8 mouse cellular contexts compared by ENCODE assay signal in the genomic region with DNA sequence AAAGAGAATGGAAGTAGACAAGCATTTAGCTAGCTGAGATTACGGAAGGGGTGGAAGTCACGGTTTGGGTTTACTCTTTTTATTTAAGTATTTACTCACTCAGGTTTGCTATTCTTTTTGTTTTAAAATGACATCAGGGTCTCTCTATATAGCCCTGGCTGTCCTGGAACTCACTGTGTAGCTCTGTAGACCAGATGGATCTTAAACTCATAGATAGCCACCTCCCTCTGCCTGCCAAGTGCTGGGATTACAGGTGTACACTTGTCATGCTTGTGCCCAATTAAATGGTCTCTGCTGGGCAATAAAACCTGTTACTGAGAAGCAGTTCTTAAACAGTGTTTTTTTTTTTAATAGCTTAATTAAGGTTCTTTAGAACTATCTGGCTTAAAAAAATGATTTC. TPM values are rescaled to one million over a fixed set of nuclear protein-coding genes. Genes with fewer than 3 reads are reported as not detected.
DNase-seq lines count a peak whose midpoint lies in the region; ATAC-seq and TF ChIP-seq lines count a peak whose summit lies in the region.

No protein-coding gene starts in this region.

- no peak for DNase-seq in heart, adult 9 months (ENCODE audit: low spot score in 2 of 2)
- peak; percentile 42 for DNase-seq in adipocyte (ENCODE audit: low spot score)
- no peak for DNase-seq in forebrain, postnatal 0 days
- no peak for DNase-seq in left cerebral cortex, adult 9 months (ENCODE audit: low spot score in 2 of 2)

- ATAC-seq in heart, embryonic 14.5 days (ENCODE audit: insufficient number of reproducible peaks, insufficient read depth, low FRiP score, low read depth) = no peak
- ATAC-seq in forebrain, postnatal 0 days = no peak
- ATAC-seq in limb, embryonic 13.5 days (ENCODE audit: low FRiP score, low read depth) = no peak
- ATAC-seq in neural tube, embryonic 13.5 days (ENCODE audit: low read depth) = no peak
- ATAC-seq in inflammation-experienced regulatory T-cells, adult 6 months = no peak

- H3K27ac ChIP-seq in heart, embryonic 14.5 days (replicated peaks in 1 of 2; ENCODE audit: control insufficient read depth in 1 of 2, insufficient read depth in 1 of 2, low read depth in 2 of 2, low read length in 2 of 2) = no peak overlapping the region
- H3K27ac ChIP-seq in forebrain, postnatal 0 days (ENCODE audit: low read depth, low read length) = no peak overlapping the region
- no peak overlapping the region for H3K27ac ChIP-seq in limb, embryonic 13.5 days
- H3K27ac ChIP-seq in neural tube, embryonic 13.5 days (replicated peaks) = no peak overlapping the region; the same call in 1 of the 2 replicates

- peaks cover 2 to 33% of the 10 kb centered on the region in 2 experiments; a peak in 3 of 4 replicates for H3K4me1 ChIP-seq in heart, embryonic 14.5 days (ENCODE audit: control insufficient read depth in 2 of 2, insufficient read depth in 2 of 2, low read length in 2 of 2)
- H3K4me1 ChIP-seq in forebrain, postnatal 0 days (ENCODE audit: insufficient read depth) = peaks cover 15% of the 10 kb centered on the region
- H3K4me1 ChIP-seq in limb, embryonic 13.5 days = peaks cover 24% of the 10 kb centered on the region
- H3K4me1 ChIP-seq in neural tube, embryonic 13.5 days (replicated peaks) = peaks cover 45% of the 10 kb centered on the region

- peak overlapping the region; percentile 98 for H3K9ac ChIP-seq in heart, embryonic 14.5 days (ENCODE audit: low read length)
- peak overlapping the region; percentile 93; the same call in 1 of the 2 replicates for H3K9ac ChIP-seq in forebrain, postnatal 0 days
- peak overlapping the region; percentile 87 for H3K9ac ChIP-seq in limb, embryonic 13.5 days
- peak overlapping the region; percentile 98 for H3K9ac ChIP-seq in neural tube, embryonic 13.5 days

- H3K9me3 ChIP-seq in heart, embryonic 14.5 days (ENCODE audit: control insufficient read depth, low read length) = no peaks in the 10 kb centered on the region
- H3K9me3 ChIP-seq in forebrain, postnatal 0 days (ENCODE audit: low read length) = no peaks in the 10 kb centered on the region
- H3K9me3 ChIP-seq in limb, embryonic 13.5 days = no peaks in the 10 kb centered on the region
- no peaks in the 10 kb centered on the region for H3K9me3 ChIP-seq in neural tube, embryonic 13.5 days

- peak; percentile 34; the same call in 1 of the 2 replicates for TF ChIP-seq CTCF in forebrain, postnatal 0 days (IDR thresholded peaks at IDR 0.05; ENCODE audit: low read depth)

- peak overlapping the region; percentile 93 for H3K4me2 ChIP-seq in heart, embryonic 14.5 days (ENCODE audit: low read length)
- peak overlapping the region; percentile 51 for H3K4me2 ChIP-seq in forebrain, postnatal 0 days (ENCODE audit: low read depth)
- H3K4me2 ChIP-seq in limb, embryonic 13.5 days (replicated peaks) = peak overlapping the region; percentile 73
- peak overlapping the region; percentile 88 for H3K4me2 ChIP-seq in neural tube, embryonic 13.5 days

- no peaks in the 10 kb centered on the region for H3K27me3 ChIP-seq in heart, embryonic 14.5 days (ENCODE audit: control insufficient read depth, insufficient read depth, low read length)
- no peaks in the 10 kb centered on the region for H3K27me3 ChIP-seq in forebrain, postnatal 0 days (ENCODE audit: insufficient read depth, low read length)
- H3K27me3 ChIP-seq in limb, embryonic 13.5 days = no peaks in the 10 kb centered on the region
- no peaks in the 10 kb centered on the region for H3K27me3 ChIP-seq in neural tube, embryonic 13.5 days

- WGBS in heart, embryonic 14.5 days = 37% methylated on average over 2 of the region's 2 CpGs
- whole genome bisulfite sequencing in forebrain, postnatal 0 days = 15% methylated on average over 2 of the region's 2 CpGs
- 47% methylated on average over 2 of the region's 2 CpGs for WGBS in limb, embryonic 13.5 days
- WGBS in neural tube, embryonic 13.5 days = 48% methylated on average over 2 of the region's 2 CpGs

- peak overlapping the region; percentile 14 to 97; a peak in 3 of 4 replicates for H3K4me3 ChIP-seq in heart, embryonic 14.5 days (ENCODE audit: control insufficient read depth in 1 of 2, insufficient read depth in 1 of 2, low read depth in 1 of 2, low read length in 2 of 2)
- peak overlapping the region; percentile 87 for H3K4me3 ChIP-seq in forebrain, postnatal 0 days (ENCODE audit: low read depth, low read length)
- H3K4me3 ChIP-seq in limb, embryonic 13.5 days = peak overlapping the region; percentile 69
- H3K4me3 ChIP-seq in neural tube, embryonic 13.5 days = peak overlapping the region; percentile 87

- H3K36me3 ChIP-seq in heart, embryonic 14.5 days (ENCODE audit: control insufficient read depth, insufficient read depth, low read length) = no peaks in the 10 kb centered on the region
- no peaks in the 10 kb centered on the region for H3K36me3 ChIP-seq in forebrain, postnatal 0 days (ENCODE audit: insufficient read depth)
- no peaks in the 10 kb centered on the region for H3K36me3 ChIP-seq in limb, embryonic 13.5 days
- H3K36me3 ChIP-seq in neural tube, embryonic 13.5 days = no peaks in the 10 kb centered on the region

RNA-seq across cellular contexts. Expression of gene Arf4, which starts 2.1 kb away (rescaled TPM):
- polyA plus RNA-seq in heart, embryonic 14.5 days (2014; fragmentation: Nextera tagmentation; extraction: Ambion mirVana) = 411 and 444 TPM in 2 replicates
- 176 and 182 TPM in 2 replicates for total RNA-seq in forebrain, postnatal 0 days (2014; rRNA removed)
- polyA plus RNA-seq in forebrain, postnatal 0 days (2015; fragmentation: Nextera tagmentation; extraction: Ambion mirVana) = 521 and 540 TPM in 2 replicates
- polyA plus RNA-seq in limb, embryonic 13.5 days (2015; fragmentation: Nextera tagmentation; extraction: Ambion mirVana) = 656 and 713 TPM in 2 replicates
- 647 and 651 TPM in 2 replicates for polyA plus RNA-seq in neural tube, embryonic 13.5 days (2015; fragmentation: Nextera tagmentation; extraction: Ambion mirVana)
- polyA plus RNA-seq in inflammation-experienced regulatory T-cells, adult 6 months (2017; shearing (Covaris generic)) = 100 to 1,000 TPM; 244 to 322 (median 274) TPM

RNA-seq across cellular contexts. Expression of gene Pde12, which starts 29.7 kb away (rescaled TPM):
- 8.6 and 8.7 TPM in 2 replicates for polyA plus RNA-seq in heart, embryonic 14.5 days (2014; fragmentation: Nextera tagmentation; extraction: Ambion mirVana)
- 15.7 and 21.1 TPM in 2 replicates for total RNA-seq in forebrain, postnatal 0 days (2014; rRNA removed)
- polyA plus RNA-seq in forebrain, postnatal 0 days (2015; fragmentation: Nextera tagmentation; extraction: Ambion mirVana) = 10.7 and 10.9 TPM in 2 replicates
- 9.4 and 10.0 TPM in 2 replicates for polyA plus RNA-seq in limb, embryonic 13.5 days (2015; fragmentation: Nextera tagmentation; extraction: Ambion mirVana)
- 11.5 and 12.2 TPM in 2 replicates for polyA plus RNA-seq in neural tube, embryonic 13.5 days (2015; fragmentation: Nextera tagmentation; extraction: Ambion mirVana)
- 1 to 10 TPM; 3.5 to 5.6 (median 5.2) TPM for polyA plus RNA-seq in inflammation-experienced regulatory T-cells, adult 6 months (2017; shearing (Covaris generic))

RNA-seq across cellular contexts. Expression of gene Dnah12, which starts 53.1 kb away (rescaled TPM):
- polyA plus RNA-seq in heart, embryonic 14.5 days (2014; fragmentation: Nextera tagmentation; extraction: Ambion mirVana) = 0.01 and 0.03 TPM in 2 replicates
- total RNA-seq in forebrain, postnatal 0 days (2014; rRNA removed) = 0.38 and 0.67 TPM in 2 replicates
- polyA plus RNA-seq in forebrain, postnatal 0 days (2015; fragmentation: Nextera tagmentation; extraction: Ambion mirVana) = 0.06 and 0.19 TPM in 2 replicates
- polyA plus RNA-seq in limb, embryonic 13.5 days (2015; fragmentation: Nextera tagmentation; extraction: Ambion mirVana) = 0.04 and 0.06 TPM in 2 replicates
- 0.01 TPM in 1 of 2 replicates, not detected in the other for polyA plus RNA-seq in neural tube, embryonic 13.5 days (2015; fragmentation: Nextera tagmentation; extraction: Ambion mirVana)
- under 1 TPM in 2 of 3 experiments, not detected in 1; 0.04 to 0.06 TPM for polyA plus RNA-seq in inflammation-experienced regulatory T-cells, adult 6 months (2017; shearing (Covaris generic))
